Mouse (Mus musculus) layer of hippocampus, adult 2 months (tissue): Measurements from ENCODE around the gene Il1a. TPM values are rescaled to one million over a fixed set of nuclear protein-coding genes. Genes with fewer than 3 reads are reported as not detected.

Source experiments
- DNase-seq, 2 experiments: peaks; one replicate each; pipeline ENCODE4 v3.0.0; 2022; ENCODE audit warnings: low spot score in 2 of 2
- H3K27ac ChIP-seq: fragments of 200-600 bp; 2 replicates; pipeline ENCODE4 v1.8.1; 2022
- H3K4me3 ChIP-seq: fragments of 200-600 bp; 2 replicates; pipeline ENCODE4 v1.8.1; 2022; ENCODE audit warnings: mild to moderate bottlenecking
- CTCF ChIP-seq: fragments of 200-600 bp; conservative IDR thresholded peaks from 2 replicates; pipeline ENCODE4 v1.8.1; 2022; ENCODE audit warnings: antibody characterized with exemption, mild to moderate bottlenecking, moderate library complexity
- total RNA-seq, 2 experiments: library from RNA; stranded (reverse); gene quantifications; 2 replicates each; pipeline ENCODE4 v1.2.3; 2021

Gene Il1a
- total RNA-seq, 2 experiments from 2014 or later: 0.59 to 0.61 TPM

GRCm38 (mm10) chr2:129258056-129258455 lies 51.7 kb downstream of the Il1a start:
- Histone ChIP-seq H3K4me3 (no peak overlapping the region), H3K27ac (no peak overlapping the region)
- TF ChIP-seq CTCF: no peak
- DNase-seq: no peak

GRCm38 (mm10) chr2:129256006-129256405 lies 53.8 kb downstream of the Il1a start:
- Histone ChIP-seq H3K4me3 (no peak overlapping the region), H3K27ac (no peak overlapping the region)
- TF ChIP-seq CTCF: no peak
- DNase-seq: no peak

- no peak overlapping the region for H3K4me3 ChIP-seq
- no peak overlapping the region for H3K27ac ChIP-seq
- TF ChIP-seq CTCF: no peak
- no peak for DNase-seq
Observed at GRCm38 (mm10) chr2:129254076-129254475, 55.7 kb downstream of the Il1a start.

- TF ChIP-seq CTCF: no peak
- no peak overlapping the region for H3K4me3 ChIP-seq
- no peak for DNase-seq
- no peak overlapping the region for H3K27ac ChIP-seq
Observed at GRCm38 (mm10) chr2:129253631-129253970, 56.2 kb downstream of the Il1a start.

GRCm38 (mm10) chr2:129252836-129253630 lies 56.7 kb downstream of the Il1a start:
- no peak for TF ChIP-seq CTCF
- DNase-seq: no peak
- Histone ChIP-seq H3K4me3 (no peak overlapping the region), H3K27ac (no peak overlapping the region)

Other genes starting within 250 kb of the Il1a start
- 10 to 100 TPM; 33.2 to 33.5 TPM for gene Ttl, start 244.0 kb downstream of the Il1a start, total RNA-seq
- gene Polr1b, start 209.0 kb downstream of the Il1a start, total RNA-seq: 10 to 100 TPM; 16.2 to 17.2 TPM
- gene Chchd5, start 180.3 kb downstream of the Il1a start, total RNA-seq: 10 to 100 TPM; 12.1 to 14.1 TPM
- gene Slc20a1, start 111.2 kb downstream of the Il1a start, total RNA-seq: 100 to 1,000 TPM; 110 to 124 TPM
- under 1 TPM; 0.44 to 0.64 TPM for gene Ckap2l, start 12.8 kb downstream of the Il1a start, total RNA-seq
- gene Il1b, start 61.2 kb upstream of the Il1a start, total RNA-seq: not detected
- gene F830045P16Rik, start 226.6 kb upstream of the Il1a start, total RNA-seq: under 1 TPM; 0.38 to 0.54 TPM